Mouse (Mus musculus): ENCODE results near the gene Eno4. TPM values are rescaled to one million over a fixed set of nuclear protein-coding genes. Genes with fewer than 3 reads are reported as not detected.

Gene Eno4
- polyA plus RNA-seq, 1 experiment from 2014 or later: 0.05 TPM

DNA sequence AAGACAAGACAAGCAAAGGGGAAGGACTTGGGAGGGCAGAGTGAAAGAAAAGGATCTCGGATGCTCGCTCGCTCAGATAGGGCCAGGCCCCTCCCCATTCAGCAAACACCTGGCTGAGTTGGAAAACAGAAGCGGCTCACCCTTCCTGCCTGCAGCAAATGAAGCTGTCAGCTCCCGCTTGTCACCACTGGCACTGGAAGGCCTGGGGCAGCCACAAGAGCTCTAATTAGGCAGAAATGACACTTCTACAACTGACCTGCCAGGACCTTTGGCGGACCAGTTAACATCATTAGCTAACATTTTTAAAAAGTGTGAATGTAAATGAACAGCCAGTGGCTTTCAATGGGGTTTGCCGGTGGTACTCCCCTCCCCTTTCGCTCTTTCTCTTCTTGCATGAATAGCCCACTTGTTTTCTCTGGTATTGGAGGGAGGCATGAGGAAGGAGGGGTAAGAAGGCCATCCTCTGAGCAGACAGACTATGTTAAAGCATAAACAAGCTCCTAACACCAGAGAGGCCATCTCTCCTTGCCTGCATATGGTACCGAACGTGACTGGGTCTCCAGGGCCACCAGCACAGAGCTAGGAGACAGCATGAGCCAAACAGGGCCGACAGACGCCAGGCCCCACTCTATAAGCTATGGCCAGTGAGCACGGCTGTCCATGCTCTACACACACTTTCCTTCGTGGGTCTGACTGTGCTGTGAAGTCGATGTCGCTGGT, 12.0 kb upstream of the Eno4 start:
- Histone ChIP-seq H3K4me1 (replicated peaks; ENCODE audit: control insufficient read depth, insufficient read depth, low read length) (no peaks in the 10 kb centered on the region), H3K9me3 (ENCODE audit: control insufficient read depth) (no peaks in the 10 kb centered on the region), H3K27me3 (replicated peaks; ENCODE audit: control insufficient read depth, insufficient read depth, low read length) (0 out of 2 replicates have a peak, but pooled peaks cover 4% of the 10 kb centered on the region), H3K4me3 (ENCODE audit: low read depth, low read length) (no peak overlapping the region), H3K4me2 (replicated peaks; ENCODE audit: low read depth) (no peak overlapping the region), H3K9ac (ENCODE audit: low read depth, low read length) (no peak overlapping the region), H3K36me3 (ENCODE audit: control insufficient read depth, insufficient read depth) (no peaks in the 10 kb centered on the region), H3K27ac (ENCODE audit: low read depth, low read length) (no peak overlapping the region)
- no peak for ATAC-seq
- WGBS: 38% methylated on average over 16 of the region's 16 CpGs
- no peak for TF ChIP-seq CTCF (IDR thresholded peaks at IDR 0.05; ENCODE audit: low read depth)

GRCm38 (mm10) chr19:58933062-58933461, 10.2 kb upstream of the Eno4 start:
- no peaks in the 10 kb centered on the region for H3K9me3 ChIP-seq (ENCODE audit: control insufficient read depth)
- no peak overlapping the region for H3K4me2 ChIP-seq (replicated peaks; ENCODE audit: low read depth)
- H3K4me3 ChIP-seq (ENCODE audit: low read depth, low read length): no peak overlapping the region
- no peak overlapping the region for H3K27ac ChIP-seq (ENCODE audit: low read depth, low read length)
- H3K9ac ChIP-seq (ENCODE audit: low read depth, low read length): no peak overlapping the region
- TF ChIP-seq CTCF (IDR thresholded peaks at IDR 0.05; ENCODE audit: low read depth): no peak
- no peaks in the 10 kb centered on the region for H3K36me3 ChIP-seq (ENCODE audit: control insufficient read depth, insufficient read depth)
- no peak for ATAC-seq
- H3K27me3 ChIP-seq (replicated peaks; ENCODE audit: control insufficient read depth, insufficient read depth, low read length): 0 out of 2 replicates have a peak, but pooled peaks cover 4% of the 10 kb centered on the region
- WGBS: 39% methylated on average over 4 of the region's 4 CpGs
- H3K4me1 ChIP-seq (replicated peaks; ENCODE audit: control insufficient read depth, insufficient read depth, low read length): no peaks in the 10 kb centered on the region

DNA sequence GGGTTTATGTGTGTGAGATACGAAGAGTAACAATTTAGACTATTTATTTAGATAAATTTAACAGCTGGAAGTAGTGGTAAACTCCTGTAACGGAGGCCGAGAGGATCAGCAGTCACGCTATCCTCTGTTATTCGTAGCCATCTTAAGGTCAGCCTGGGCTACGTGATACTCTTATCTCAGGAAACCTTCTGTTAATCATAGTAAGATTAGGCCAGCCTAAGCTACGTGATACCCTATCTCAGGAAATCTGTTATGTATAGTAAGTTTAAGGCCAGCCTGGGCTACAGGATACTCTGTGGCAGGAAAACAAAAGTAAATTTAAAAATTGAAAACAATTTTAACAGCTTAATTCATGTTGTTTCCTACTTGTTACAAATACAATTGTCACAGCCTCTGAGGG, 2.7 kb downstream of the Eno4 start:
- Histone ChIP-seq H3K4me2 (replicated peaks; ENCODE audit: low read depth) (no peak overlapping the region), H3K4me1 (replicated peaks; ENCODE audit: control insufficient read depth, insufficient read depth, low read length) (peaks cover 3% of the 10 kb centered on the region; the same call in 1 of the 2 replicates), H3K9me3 (ENCODE audit: control insufficient read depth) (no peaks in the 10 kb centered on the region), H3K27me3 (replicated peaks; ENCODE audit: control insufficient read depth, insufficient read depth, low read length) (no peaks in the 10 kb centered on the region), H3K36me3 (ENCODE audit: control insufficient read depth, insufficient read depth) (no peaks in the 10 kb centered on the region), H3K9ac (ENCODE audit: low read depth, low read length) (no peak overlapping the region), H3K4me3 (ENCODE audit: low read depth, low read length) (no peak overlapping the region), H3K27ac (ENCODE audit: low read depth, low read length) (no peak overlapping the region)
- no peak for TF ChIP-seq CTCF (IDR thresholded peaks at IDR 0.05; ENCODE audit: low read depth)
- 86% methylated on average over 7 of the region's 7 CpGs for WGBS
- ATAC-seq: no peak

DNA sequence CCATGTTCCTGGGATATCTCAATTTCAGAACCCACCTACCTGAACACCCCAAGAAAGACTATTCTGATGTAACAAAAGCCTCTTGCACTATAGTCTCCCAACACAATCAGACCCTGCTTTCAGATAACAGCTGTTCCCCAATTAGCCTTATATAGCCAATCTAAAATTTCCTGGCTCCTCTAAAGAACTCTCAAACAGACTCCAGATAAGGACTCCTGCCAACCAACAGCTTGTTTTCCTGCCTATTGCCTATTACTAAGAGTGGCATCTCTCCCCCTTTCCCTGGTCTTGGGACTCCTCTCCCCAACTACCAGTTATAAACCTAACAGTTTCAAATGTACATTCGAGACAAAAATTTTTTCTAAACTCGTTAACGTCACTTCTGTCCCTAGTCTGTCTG, 8.3 kb downstream of the Eno4 start:
- Histone ChIP-seq H3K9ac (ENCODE audit: low read depth, low read length) (no peak overlapping the region), H3K36me3 (ENCODE audit: control insufficient read depth, insufficient read depth) (no peaks in the 10 kb centered on the region), H3K9me3 (ENCODE audit: control insufficient read depth) (no peaks in the 10 kb centered on the region), H3K27me3 (replicated peaks; ENCODE audit: control insufficient read depth, insufficient read depth, low read length) (0 out of 2 replicates have a peak, but pooled peaks cover 3% of the 10 kb centered on the region), H3K4me3 (ENCODE audit: low read depth, low read length) (no peak overlapping the region), H3K27ac (ENCODE audit: low read depth, low read length) (no peak overlapping the region), H3K4me1 (replicated peaks; ENCODE audit: control insufficient read depth, insufficient read depth, low read length) (no peaks in the 10 kb centered on the region), H3K4me2 (replicated peaks; ENCODE audit: low read depth) (no peak overlapping the region)
- 84% methylated on average over 3 of the region's 3 CpGs for WGBS
- TF ChIP-seq CTCF (IDR thresholded peaks at IDR 0.05; ENCODE audit: low read depth): no peak
- no peak for ATAC-seq

- Histone ChIP-seq H3K4me1 (replicated peaks; ENCODE audit: control insufficient read depth, insufficient read depth, low read length) (no peaks in the 10 kb centered on the region), H3K4me3 (ENCODE audit: low read depth, low read length) (no peak overlapping the region), H3K9me3 (ENCODE audit: control insufficient read depth) (no peaks in the 10 kb centered on the region), H3K27ac (ENCODE audit: low read depth, low read length) (no peak overlapping the region), H3K27me3 (replicated peaks; ENCODE audit: control insufficient read depth, insufficient read depth, low read length) (0 out of 2 replicates have a peak, but pooled peaks cover 3% of the 10 kb centered on the region), H3K4me2 (replicated peaks; ENCODE audit: low read depth) (no peak overlapping the region), H3K9ac (ENCODE audit: low read depth, low read length) (no peak overlapping the region), H3K36me3 (ENCODE audit: control insufficient read depth, insufficient read depth) (no peaks in the 10 kb centered on the region)
- 70% methylated on average over 13 of the region's 13 CpGs for WGBS
- ATAC-seq: no peak
- no peak for TF ChIP-seq CTCF (IDR thresholded peaks at IDR 0.05; ENCODE audit: low read depth)
Measured at GRCm38 (mm10) chr19:58952236-58952635, 9.0 kb downstream of the Eno4 start.

DNA sequence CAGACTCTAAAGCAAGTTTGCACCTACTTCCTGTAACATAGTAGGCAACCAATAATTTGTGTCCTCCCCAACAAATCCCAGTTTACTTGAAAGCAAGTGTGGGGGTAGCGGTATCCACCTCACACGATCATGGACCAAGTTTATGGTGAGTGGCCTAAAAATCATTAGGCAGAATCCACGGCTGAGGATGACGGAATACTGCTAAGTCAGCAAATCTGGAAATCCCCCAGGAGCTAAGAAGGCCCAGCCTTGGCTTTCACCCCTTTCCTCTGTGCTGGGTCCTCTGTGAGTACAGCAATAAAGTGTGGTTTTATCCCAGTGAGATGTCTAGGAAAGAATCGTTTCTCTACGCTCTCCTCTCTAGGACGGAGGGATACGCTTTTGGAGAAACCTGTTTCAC, 11.6 kb downstream of the Eno4 start:
- H3K4me1 ChIP-seq (replicated peaks; ENCODE audit: control insufficient read depth, insufficient read depth, low read length): no peaks in the 10 kb centered on the region
- H3K9ac ChIP-seq (ENCODE audit: low read depth, low read length): no peak overlapping the region
- H3K4me3 ChIP-seq (ENCODE audit: low read depth, low read length): no peak overlapping the region
- no peak for TF ChIP-seq CTCF (IDR thresholded peaks at IDR 0.05; ENCODE audit: low read depth)
- 0 out of 2 replicates have a peak, but pooled peaks cover 6% of the 10 kb centered on the region for H3K27me3 ChIP-seq (replicated peaks; ENCODE audit: control insufficient read depth, insufficient read depth, low read length)
- no peaks in the 10 kb centered on the region for H3K36me3 ChIP-seq (ENCODE audit: control insufficient read depth, insufficient read depth)
- no peak overlapping the region for H3K4me2 ChIP-seq (replicated peaks; ENCODE audit: low read depth)
- ATAC-seq: no peak
- WGBS: 85% methylated on average over 8 of the region's 8 CpGs
- no peak overlapping the region for H3K27ac ChIP-seq (ENCODE audit: low read depth, low read length)
- H3K9me3 ChIP-seq (ENCODE audit: control insufficient read depth): no peaks in the 10 kb centered on the region
